Mouse (Mus musculus): Measurements from ENCODE around the gene Acvr2a.
"Not testable (repeated sequence)": the region's sequence is repeated elsewhere in the genome, so short reads cannot be mapped to it uniquely, and the experiment has no call there.

The Acvr2a gene

DNA sequence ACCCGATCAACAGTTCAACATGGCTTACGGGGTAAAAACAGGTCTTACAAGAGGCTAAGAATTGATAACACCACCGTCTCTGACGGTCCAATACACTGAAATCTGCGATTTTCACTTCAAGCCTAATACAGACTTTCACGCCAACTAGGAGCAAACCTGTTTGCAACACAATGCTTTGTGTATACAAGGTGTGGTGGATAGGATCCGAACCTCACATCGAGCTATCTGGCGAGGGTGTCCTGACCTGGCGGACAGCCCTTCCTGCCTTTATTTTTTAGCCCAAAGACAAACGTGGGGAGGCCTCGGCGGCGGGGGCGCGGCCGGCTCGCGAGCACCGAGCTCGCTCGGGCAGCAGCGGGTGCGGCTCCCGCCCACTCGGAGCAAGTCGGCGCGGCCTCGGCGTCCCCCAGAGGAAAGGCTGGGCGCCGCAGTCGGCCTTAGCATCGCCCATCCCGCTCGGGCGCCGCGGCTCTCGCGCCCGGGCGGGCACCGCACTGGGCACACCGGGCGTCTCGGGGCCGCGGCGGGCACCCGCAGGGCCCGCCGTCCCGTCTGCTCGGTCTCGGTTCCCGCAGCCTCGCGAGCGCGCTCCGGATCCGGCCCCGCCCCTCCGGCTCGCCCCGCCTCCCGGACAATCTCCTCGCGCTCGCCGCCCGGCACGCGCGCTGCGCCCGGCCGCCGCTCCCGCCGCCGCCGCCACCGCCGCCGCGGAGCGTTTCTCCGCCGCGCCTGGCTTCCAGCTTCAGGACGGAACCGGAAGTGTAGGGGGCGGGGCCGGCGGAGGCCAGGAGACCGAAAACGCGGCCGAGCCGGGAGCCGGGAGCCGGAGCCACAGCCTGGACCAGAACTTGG, at the start of gene Acvr2a:
Gene Acvr2a, plus strand, starts transcription at position 739 of the 852 bp plus-strand sequence.
- DNase-seq (ENCODE audit: low read depth in 1 of 2, low spot score in 2 of 2): peak; percentile 30 to 77

DNA sequence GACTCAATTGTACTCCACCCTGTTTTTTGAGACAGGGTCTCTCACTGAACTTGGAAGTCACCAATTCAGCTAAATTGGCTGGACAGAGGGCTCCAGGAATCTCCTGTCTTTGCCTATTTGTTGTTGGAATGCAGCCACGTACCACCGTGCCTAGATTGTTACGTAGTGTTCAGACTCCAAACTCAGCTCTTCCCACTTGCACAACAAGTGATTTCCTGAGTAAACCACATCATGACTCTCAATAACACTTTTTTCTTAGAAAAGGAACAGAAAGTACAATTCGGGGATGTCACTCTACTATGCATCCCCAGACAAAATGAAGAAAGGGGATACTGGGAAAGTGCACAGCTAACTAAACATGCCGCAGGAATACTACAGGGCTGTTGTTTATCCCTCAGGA, 47.4 kb upstream of the Acvr2a start:
- DNase-seq (ENCODE audit: low read depth in 1 of 2, low spot score in 2 of 2): no peak

DNA sequence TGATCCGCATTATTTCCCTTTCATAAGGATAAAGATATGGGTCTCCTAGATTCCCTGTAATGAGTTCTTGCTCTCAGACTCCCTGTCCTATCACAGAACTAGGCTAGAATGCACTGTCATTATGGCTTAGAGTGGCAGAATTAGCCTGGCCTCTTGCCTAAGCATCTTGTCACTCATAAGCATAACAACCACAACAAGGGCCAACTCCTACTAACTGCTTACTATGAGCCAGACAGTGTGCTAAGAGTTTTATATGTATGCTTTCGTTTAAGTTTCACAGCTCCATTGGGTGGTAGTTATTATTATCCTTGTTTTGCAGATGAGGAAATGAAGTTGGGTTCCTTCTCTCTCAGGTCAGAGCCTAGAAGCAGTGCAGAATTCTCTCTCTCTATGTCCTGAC, 46.1 kb upstream of the Acvr2a start:
- DNase-seq (ENCODE audit: low read depth in 1 of 2, low spot score in 2 of 2): no peak

DNA sequence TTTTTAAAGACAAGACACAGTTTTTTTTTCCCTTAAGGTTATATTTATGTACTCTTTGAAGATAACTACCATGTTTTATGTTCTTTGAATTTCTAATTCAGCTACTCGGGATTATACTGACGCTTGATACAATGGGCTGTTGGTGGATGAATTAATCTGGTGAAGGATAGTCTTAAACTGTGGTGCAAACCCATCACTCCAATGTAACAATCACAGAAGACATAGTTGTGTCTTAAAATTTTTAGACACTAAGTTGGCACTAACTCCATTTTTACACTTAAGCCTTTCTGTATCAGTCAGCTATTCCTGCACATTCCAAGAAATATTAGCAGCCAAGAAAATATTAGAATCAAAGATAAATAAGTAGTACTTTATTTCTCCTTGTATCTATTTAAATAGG, 45.7 kb upstream of the Acvr2a start:
- DNase-seq (ENCODE audit: low read depth in 1 of 2, low spot score in 2 of 2): no peak

DNA sequence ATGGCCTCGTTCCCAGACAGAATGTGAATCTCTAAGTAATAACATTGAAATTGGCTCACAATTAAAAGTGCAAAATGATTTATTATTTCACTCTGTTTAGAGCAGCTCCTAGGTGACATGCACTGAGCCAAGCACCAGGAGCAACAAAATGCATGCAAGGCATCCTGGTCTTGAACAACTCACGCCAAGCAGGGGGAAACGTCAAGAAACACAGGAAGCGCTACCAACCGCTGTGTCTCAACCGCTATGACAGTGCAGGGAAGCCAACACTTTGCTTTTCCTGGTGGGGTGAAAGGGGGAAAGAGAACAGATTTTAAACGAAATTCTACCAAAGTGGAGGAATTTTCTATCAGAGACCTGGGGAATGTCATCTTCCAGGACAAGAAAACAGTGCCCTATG, 43.8 kb upstream of the Acvr2a start:
- DNase-seq (ENCODE audit: low read depth in 1 of 2, low spot score in 2 of 2): no peak

DNA sequence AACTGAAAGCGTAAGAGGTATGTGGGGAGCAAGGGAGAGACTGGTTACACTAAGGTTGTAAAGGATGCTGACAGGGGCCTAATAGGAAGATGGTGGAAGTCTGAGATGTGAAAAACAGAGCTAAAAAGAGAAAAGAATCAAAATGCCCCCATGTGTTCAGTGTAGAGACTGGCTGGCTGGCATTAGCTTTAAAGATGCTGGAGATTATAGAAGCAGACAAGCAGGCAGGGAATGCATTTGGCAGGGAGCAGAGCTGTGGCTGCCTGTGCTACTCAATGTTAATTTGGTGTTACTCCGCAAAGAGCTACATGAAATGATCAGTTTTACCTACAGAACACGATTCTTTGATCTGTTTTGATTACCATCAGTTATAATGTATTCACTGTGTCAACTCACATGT, 43.3 kb upstream of the Acvr2a start:
- no peak for DNase-seq (ENCODE audit: low read depth in 1 of 2, low spot score in 2 of 2)

DNA sequence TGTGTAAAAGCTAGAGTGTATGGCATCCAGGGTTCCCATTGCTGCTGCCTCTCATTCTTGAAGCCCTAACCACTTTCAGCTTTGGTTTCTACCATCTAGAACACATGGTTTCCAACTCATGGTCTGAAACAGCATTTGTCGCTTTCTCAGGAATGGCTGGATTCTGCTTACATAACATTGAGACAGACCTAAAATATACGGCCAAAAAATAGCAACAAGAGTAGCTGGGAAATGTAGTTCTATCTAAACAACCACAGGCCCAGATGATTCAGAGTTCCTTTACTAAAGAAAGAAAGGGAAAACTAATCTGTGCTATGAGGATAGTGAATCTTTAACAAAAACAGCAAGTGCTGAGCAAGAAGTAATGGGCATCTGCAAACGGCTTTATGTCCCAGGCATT, 38.6 kb upstream of the Acvr2a start:
- no peak for DNase-seq (ENCODE audit: low read depth in 1 of 2, low spot score in 2 of 2)

DNA sequence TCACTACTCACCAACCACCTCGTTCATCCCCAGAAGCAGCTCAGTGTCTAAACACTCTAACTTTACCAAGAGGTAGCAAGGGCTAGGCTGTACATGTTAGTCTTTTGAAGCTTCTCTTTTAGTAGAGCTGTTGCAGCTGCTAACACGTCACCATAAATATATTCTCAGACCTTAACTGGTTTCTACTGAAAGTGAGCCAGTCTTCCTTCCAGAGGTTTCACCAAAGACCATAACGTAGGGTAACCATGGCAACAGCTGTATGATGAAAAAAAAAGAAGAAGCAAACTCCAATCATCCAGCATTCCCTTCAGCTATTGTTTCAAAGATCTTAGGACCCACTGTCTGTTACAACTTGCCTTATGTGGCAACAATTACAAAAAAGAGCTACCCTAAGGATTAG, 25.0 kb upstream of the Acvr2a start:
- DNase-seq (ENCODE audit: low read depth in 1 of 2, low spot score in 2 of 2): no peak

DNA sequence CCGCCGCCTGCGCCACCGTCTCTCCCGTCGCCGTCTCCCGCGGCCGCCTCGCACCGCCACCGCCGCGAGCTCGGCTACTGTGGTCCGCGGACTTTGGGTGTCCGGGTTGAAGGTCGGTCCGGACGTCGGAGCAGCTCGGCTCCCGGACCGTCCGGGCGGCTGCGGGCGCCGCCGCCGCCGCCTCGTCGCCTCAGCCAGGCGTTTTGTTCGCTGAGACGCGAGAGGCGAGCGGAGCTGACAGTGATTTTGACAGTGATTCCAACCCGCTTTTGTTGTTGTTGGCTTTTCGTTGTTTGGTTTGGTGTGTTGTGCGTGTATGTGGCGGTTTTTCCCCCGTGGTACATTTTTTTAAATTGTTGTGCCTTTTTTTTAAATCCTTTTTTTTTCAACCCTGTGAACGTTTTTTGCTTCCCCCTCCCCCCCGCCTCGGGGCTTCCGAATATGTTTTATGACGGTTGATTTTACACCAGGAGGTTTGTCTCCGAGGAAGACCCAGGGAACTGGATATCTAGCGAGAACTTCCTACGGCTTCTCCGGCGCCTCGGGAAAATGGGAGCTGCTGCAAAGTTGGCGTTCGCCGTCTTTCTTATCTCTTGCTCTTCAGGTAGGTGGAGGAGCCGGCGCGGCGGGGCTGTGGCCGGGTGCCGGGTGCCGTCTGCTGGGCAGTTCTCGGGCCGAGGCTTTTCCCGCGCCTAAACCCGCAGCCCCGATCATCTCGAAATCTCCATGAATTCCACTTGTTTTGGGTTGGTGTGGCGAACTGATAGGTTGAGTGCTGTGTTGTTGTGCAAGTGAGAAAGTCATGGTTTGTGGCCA, 522 bp downstream of the Acvr2a start:
- no peak for DNase-seq (ENCODE audit: low read depth in 1 of 2, low spot score in 2 of 2)

DNA sequence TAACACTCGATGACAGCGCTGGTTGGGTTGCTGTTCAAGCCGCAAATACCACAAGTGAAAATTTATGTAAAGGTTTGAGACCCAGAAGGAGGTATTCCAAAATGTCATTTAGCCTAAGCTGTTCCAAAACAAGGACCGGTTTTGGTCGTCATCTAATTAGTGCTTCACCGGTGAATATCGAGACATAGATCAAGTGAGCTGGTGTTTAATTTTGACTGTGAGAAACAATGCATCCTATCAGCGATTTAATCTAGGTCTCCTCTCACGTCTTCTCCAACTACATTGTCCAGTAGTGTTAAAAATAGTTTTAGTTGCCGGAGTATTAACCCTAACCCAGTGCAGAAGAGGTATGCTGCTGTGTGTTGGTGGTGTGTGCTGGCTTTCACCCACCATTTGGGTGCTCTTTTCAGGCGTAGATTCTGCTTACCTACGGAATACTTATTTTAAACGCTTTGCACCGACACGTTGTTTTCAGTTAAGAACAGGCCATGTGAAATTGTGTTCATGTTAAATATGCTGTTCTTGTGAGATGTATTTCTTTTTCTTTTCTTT, 1.2 kb downstream of the Acvr2a start:
- DNase-seq (ENCODE audit: low read depth in 1 of 2, low spot score in 2 of 2): no peak

DNA sequence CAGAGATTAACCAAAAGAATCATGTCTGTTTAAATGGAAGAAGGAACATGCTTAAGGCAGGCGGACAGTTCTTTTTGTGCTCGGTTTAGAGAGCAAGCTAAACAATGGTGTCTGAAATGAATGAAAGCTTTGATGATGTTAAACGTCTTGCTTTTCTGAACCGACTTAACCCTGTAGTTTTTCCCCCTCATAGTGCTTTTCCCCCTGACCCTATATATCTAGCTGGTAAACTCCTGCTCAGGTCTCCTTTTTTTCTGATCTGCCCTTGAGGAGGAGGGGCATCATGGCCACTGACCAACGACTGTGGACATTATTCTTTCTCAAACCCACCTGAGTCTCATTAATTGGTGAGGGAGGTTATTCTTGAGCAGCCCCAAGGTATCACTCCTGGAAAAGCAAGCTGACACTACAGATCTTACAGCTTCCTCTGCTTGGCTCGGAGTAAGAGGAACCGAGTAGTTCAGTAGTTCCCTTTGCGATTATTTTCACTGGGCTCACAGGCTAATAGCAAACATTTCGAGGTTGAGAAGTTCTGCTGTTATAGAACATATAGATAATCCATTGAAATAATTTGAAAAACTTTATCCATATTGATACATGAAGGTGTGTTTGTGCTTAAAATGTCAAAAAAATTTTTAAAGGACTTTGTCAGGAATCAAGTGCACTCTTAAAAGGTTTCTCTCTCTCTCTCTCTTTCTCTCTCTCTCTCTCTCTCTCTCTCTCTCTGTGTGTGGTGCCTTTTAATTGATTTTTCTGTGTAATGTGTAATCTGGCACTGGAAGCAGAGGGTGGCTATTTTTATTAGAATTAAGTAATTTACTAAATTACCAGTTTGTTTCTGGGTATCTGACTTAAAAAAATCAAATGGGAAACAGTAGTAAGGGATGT, 2.5 kb downstream of the Acvr2a start:
- peak in 1 of 2 experiments; percentile 4 for DNase-seq (ENCODE audit: low read depth in 1 of 2, low spot score in 2 of 2)

DNA sequence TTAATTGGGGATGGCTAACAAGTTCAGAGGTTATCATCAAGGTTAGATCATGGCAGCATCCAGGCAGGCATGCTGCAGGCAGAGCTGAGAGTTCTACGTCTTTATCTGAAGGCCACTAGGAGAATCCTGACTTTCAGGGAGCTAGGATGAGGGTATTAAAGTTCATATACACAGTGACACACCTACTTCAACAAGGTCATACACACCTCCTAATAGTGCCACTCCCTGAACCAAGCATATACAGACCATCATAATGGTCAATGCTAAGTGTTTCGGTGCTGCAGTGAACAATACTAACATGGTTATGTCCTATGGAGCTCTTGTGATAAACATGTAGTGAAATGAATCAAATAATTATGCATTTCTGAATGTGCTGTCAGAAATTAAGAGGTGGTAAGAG, 12.0 kb downstream of the Acvr2a start:
- DNase-seq (ENCODE audit: low read depth in 1 of 2, low spot score in 2 of 2): no peak

DNA sequence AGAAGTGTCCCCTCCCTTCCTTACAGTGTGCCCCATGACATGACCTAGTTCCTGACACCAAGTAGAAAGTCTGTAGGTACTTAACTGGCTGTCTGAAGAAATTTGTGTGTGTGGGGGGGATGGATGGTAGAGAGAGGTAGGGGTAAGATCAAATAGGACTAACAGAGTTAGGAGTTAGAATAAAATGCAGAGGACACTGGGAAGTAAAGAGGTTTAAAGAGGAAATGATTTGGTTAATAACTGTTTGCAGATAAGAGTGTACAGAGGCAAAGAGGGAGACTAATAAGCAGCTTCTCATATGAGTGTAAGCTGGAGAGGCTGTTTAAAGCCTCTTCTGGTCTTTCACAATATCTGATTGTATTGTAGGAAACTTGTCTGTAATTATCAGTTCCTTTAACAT, 12.5 kb downstream of the Acvr2a start:
- no peak for DNase-seq (ENCODE audit: low read depth in 1 of 2, low spot score in 2 of 2)

DNA sequence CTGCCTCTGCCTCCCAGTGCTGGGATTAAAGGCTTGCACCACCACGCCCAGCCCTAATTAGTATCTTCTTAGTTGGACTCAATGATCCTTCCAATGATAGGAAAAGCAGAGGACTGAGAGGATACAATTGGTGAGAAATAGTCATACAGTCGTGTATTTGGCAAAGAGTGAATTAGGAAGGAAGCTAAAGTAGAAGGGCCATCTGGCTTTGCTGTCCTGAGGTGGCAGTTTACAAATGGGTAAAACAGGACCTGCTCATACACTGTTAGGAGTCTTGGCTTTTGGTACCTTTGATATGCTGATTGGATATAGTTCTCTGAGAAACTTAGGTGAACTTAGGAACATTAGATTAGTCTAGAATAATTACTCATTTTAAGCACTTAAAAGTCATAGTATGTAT, 16.6 kb downstream of the Acvr2a start:
- DNase-seq (ENCODE audit: low read depth in 1 of 2, low spot score in 2 of 2): no peak

DNA sequence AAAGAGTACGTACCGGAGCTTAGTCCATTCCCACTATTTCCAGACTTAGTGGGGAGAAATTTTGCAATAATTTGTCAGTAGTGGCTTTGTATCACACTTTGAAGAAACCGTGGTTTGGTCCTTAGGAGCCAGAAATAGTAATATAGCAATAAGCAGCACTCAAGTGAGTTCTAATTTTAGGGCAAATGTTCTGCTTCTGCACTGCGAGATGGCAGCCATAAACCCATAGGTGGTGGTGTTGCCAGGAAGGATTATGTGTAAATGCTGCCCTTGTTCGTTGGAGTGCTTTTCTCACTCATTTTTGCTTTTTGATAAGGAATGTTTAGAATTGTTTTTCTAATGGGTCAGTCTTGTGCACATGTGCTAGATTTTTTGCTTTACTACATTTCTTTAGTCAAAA, 18.4 kb downstream of the Acvr2a start:
- DNase-seq (ENCODE audit: low read depth in 1 of 2, low spot score in 2 of 2): no peak

DNA sequence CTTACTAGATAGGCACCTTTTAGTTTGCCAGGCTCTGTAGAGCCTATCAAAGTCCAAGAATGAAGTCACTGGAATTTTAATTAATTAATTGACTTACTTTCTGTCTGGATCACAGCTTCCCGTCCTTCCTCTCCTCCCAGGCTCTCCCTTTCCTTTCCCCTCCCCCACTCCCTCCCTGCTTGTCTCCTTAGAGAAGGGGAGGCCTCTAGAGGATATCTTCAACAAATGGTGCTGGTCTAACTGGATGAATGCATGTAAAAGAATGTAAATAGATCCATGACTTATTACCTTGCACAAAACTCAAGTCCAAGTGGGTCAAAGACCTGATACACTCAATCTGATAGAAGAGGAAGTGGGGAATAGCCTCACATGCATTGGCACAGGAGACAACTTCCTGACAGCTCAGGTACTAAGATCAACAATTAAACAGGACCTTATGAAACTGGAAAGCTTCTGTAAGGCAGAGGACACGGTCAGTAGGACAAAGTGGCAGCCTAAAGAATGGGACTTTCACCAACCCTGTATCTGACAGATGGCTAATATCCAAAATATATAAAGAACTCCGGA, 20.1 kb downstream of the Acvr2a start:
- DNase-seq (ENCODE audit: low read depth in 1 of 2, low spot score in 2 of 2): no peak

DNA sequence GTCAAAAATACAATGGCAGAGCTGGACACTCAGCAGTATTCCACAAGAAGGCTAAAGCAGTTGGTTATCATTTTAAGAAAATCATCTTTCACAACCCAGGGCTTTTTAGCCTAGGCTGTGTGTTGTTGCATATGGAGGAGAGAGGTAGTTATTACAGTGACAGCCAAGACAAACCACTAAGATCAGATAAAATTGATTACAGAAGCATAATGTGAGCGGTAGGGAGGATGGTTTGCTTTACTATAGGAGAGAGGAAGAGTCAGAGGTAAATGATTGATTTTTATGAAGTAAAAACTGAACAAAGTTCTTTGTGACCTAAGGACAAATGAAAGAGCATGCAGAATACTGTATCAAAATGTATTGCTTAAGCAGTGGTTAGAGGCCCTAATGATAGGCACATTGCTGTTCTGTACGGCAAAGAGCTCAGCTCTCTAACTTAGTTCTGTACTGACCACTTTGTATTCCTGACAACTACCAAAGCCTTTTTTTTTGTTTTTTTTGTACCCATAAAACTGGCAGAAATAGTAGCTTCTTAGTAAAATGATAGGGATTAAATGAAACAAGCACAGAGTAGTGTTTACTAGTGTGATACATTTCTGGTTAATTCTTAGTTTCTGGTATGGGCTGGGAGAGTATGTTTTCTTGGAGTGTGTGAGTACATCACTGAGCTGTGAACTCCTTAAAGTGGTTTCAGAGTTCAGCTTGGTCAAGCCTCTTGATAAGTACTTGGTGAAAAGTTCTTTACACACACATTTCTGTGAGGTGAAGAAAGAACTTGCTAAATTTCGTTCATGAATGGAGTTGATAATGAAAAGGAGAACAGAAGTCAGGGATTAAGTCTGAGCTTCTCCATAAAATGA, 27.9 kb downstream of the Acvr2a start:
- no peak for DNase-seq (ENCODE audit: low read depth in 1 of 2, low spot score in 2 of 2)

DNA sequence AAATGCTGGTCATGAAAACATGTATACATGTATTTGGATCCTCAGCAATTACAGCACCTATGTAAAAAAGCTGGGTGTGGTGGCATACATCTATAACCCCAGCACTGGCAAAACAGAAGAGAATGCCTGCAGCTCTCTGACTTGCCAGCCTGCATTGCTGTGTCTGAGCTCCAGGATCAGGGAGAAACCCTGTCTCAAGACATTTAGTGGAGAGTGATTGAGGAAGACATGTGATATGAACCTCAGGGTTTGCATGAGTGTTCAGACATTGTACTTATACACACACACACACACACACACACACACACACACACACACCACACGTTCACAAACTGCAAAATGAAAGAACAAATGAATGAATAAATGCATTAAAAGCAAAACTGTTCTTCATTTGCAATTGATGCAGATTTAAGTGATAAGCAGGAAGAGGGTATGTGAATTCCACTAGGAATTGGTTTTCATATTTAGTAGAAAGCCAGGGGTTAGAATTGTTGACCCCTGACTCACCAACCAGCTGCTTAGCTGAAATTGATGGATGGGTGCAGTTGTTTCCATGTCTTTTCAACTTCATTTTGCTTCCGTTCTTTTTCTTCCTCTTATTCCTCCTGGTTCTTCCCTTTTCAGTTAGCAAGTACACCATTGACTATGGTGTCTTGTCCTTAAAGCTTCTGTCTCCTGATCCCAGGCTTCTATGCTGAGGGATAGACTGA, 32.9 kb downstream of the Acvr2a start:
- DNase-seq (ENCODE audit: low read depth in 1 of 2, low spot score in 2 of 2): no peak

DNA sequence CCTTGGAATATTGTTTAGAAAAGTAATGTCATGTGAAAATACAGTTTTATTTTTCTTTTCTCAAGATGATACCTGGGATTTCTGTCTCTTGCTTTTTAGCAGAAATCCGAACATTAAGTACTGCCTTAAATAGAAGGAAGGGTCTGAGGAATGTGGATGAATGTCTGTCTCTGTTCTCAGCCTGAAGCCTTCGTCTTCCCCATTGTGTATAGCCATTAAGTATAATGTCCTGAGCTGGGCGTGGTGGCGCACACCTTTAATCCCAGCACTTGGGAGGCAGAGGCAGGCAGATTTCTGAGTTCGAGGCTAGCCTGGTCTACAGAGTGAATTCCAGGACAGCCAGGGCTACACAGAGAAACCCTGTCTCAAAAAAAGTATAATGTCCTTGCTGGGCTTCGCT, 51.7 kb downstream of the Acvr2a start:
- DNase-seq (ENCODE audit: low read depth in 1 of 2, low spot score in 2 of 2): not testable (repeated sequence)

All from monocyte, adult 2 months (primary cell).